Mouse (Mus musculus) kidney, adult 2 months (tissue): Measurements from ENCODE around the gene Sema5a. TPM values are rescaled to one million over a fixed set of nuclear protein-coding genes. Genes with fewer than 3 reads are reported as not detected.

ENCODE experiments used
- DNase-seq: peaks from one replicate; pipeline ENCODE4 v3.0.0; 2021
- H3K27ac ChIP-seq: fragments of 200-500 bp; 2 replicates; pipeline ENCODE4 v1.5.1; 2012; ENCODE audit warnings: low read depth, low read length, control low read depth, inconsistent platforms; ENCODE audit not compliant: insufficient read depth
- H3K27me3 ChIP-seq: fragments of 200-500 bp; replicated peaks from 2 replicates; pipeline ENCODE4 v1.6.1; 2012; ENCODE audit warnings: mild to moderate bottlenecking, moderate library complexity, low read length, inconsistent platforms; ENCODE audit not compliant: control insufficient read depth, insufficient read depth
- H3K36me3 ChIP-seq: fragments of 200-500 bp; 2 replicates; pipeline ENCODE4 v1.6.1; 2012; ENCODE audit warnings: mild to moderate bottlenecking, moderate library complexity, low read length, inconsistent platforms; ENCODE audit not compliant: control insufficient read depth, insufficient read depth
- H3K4me1 ChIP-seq: fragments of 200-500 bp; 2 replicates; pipeline ENCODE4 v1.6.1; 2011; ENCODE audit warnings: low read length; ENCODE audit not compliant: control insufficient read depth, insufficient read depth
- H3K4me3 ChIP-seq: fragments of 200-500 bp; 2 replicates; pipeline ENCODE4 v1.5.1; 2011; ENCODE audit warnings: mild to moderate bottlenecking, low read depth, low read length, control low read depth; ENCODE audit not compliant: insufficient read depth
- CTCF ChIP-seq: fragments of 200-500 bp; conservative IDR thresholded peaks from 2 replicates; pipeline ENCODE4 v1.5.1; 2011; ENCODE audit warnings: low read depth, mild to moderate bottlenecking, control low read depth, low read length, moderate library complexity, mixed read lengths; ENCODE audit not compliant: insufficient read depth, insufficient read length
- POLR2A ChIP-seq: fragments of 200-500 bp; IDR thresholded peaks from one replicate; pipeline ENCODE4 v1.6.1; 2011; ENCODE audit warnings: low read depth, low read length, control low read depth
- WGBS: fragments of 180-500 bp; shearing (Covaris S2); methylation state at CpG from one replicate; pipeline ENCODE4 v1.1.7; 2018; 5-methylcytosine and 5-hydroxymethylcytosine counted together
- polyA plus RNA-seq: library from polyadenylated mRNA; depleted of rRNA; stranded (reverse); fragments of >200 nt; gene quantifications from 2 replicates; pipeline ENCODE4 v1.2.3, GENCODE M21; 2012

The Sema5a gene
- polyA plus RNA-seq, 1 experiment = 11.6 TPM

- 88% methylated on average over 5 of the region's 5 CpGs for WGBS
- Histone ChIP-seq H3K4me1 (no peaks in the 10 kb centered on the region; the same call in 1 of the 2 replicates), H3K36me3 (no peaks in the 10 kb centered on the region), H3K27ac (no peak overlapping the region), H3K27me3 (no peaks in the 10 kb centered on the region), H3K4me3 (no peak overlapping the region)
- DNase-seq = no peak
- no peak for TF ChIP-seq CTCF
- TF ChIP-seq POLR2A = no peak
These were observed 52.7 kb downstream of the Sema5a start for GRCm38 (mm10) chr15:32297266-32297665.

- no peaks in the 10 kb centered on the region; the same call in 1 of the 2 replicates for H3K4me1 ChIP-seq
- H3K4me3 ChIP-seq = no peak overlapping the region
- H3K36me3 ChIP-seq = no peaks in the 10 kb centered on the region
- DNase-seq = no peak
- no peak for TF ChIP-seq POLR2A
- no peak overlapping the region for H3K27ac ChIP-seq
- no peaks in the 10 kb centered on the region for H3K27me3 ChIP-seq
- WGBS = 61% methylated on average over 6 of the region's 6 CpGs
These were observed 53.9 kb downstream of the Sema5a start for GRCm38 (mm10) chr15:32298525-32298924.

GRCm38 (mm10) chr15:32300991-32301390 is 56.4 kb downstream of the Sema5a start:
- Histone ChIP-seq H3K27me3 (no peaks in the 10 kb centered on the region), H3K4me3 (no peak overlapping the region), H3K27ac (no peak overlapping the region), H3K4me1 (peaks cover 3% of the 10 kb centered on the region; the same call in 1 of the 2 replicates), H3K36me3 (no peaks in the 10 kb centered on the region)
- DNase-seq = no peak
- no peak for TF ChIP-seq POLR2A
- no peak for TF ChIP-seq CTCF
- 74% methylated on average over 4 of the region's 4 CpGs for WGBS

GRCm38 (mm10) chr15:32306557-32307243 is 62.1 kb downstream of the Sema5a start:
- Histone ChIP-seq H3K36me3 (no peaks in the 10 kb centered on the region), H3K27ac (no peak overlapping the region), H3K27me3 (no peaks in the 10 kb centered on the region), H3K4me3 (no peak overlapping the region), H3K4me1 (peaks cover 3% of the 10 kb centered on the region; the same call in 1 of the 2 replicates)
- 59% methylated on average over 6 of the region's 6 CpGs for WGBS
- peak; percentile 12 for DNase-seq
- TF ChIP-seq POLR2A (no peak), CTCF (no peak)

DNA sequence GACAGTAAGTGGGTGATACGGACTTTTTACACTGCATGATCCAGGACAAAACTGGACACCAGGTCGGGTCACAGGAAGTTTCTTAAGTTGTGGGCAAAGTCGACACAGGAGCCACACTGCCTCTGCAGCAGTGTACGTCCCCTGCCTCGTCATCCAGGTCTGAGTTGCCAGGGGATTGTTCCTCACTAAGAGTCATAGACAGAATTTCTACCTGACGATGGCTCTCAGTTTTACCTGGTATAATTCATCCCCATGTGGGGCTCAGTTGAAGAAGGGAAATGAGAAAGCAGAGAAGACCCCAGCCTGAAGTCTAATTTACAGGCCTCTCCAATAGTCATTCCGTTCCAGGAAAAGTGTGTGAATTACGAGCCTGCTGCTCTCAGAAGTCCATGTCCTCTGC is 66.2 kb downstream of the Sema5a start:
- no peak overlapping the region for H3K4me3 ChIP-seq
- 62% methylated on average over 8 of the region's 8 CpGs for WGBS
- no peak overlapping the region for H3K27ac ChIP-seq
- DNase-seq = no peak
- TF ChIP-seq POLR2A (no peak), CTCF (no peak)
- no peaks in the 10 kb centered on the region for H3K4me1 ChIP-seq
- H3K27me3 ChIP-seq = no peaks in the 10 kb centered on the region; the same call in 1 of the 2 replicates
- H3K36me3 ChIP-seq = no peaks in the 10 kb centered on the region

DNA sequence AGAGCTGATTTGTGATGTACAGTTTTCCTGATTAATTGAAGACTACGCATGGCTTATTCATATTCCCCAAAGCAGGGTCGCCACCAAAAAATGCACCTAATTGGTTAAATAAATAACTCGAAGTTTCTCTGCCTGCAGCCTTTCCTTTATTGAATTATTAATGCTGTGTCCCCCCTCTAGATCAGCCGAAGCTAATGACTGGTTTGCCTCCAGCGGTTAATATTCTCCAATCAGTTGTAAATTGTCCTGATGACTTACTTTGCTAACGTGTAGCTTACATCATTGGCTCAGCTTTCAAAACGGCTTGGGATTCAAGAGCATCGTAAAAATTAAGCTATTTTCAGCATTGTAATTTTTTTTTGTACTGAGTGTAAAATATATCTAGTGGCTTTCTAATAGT is 66.7 kb downstream of the Sema5a start:
- no peak for DNase-seq
- 60% methylated on average over 8 of the region's 8 CpGs for WGBS
- Histone ChIP-seq H3K4me3 (no peak overlapping the region), H3K36me3 (no peaks in the 10 kb centered on the region), H3K27ac (no peak overlapping the region), H3K4me1 (no peaks in the 10 kb centered on the region), H3K27me3 (no peaks in the 10 kb centered on the region; the same call in 1 of the 2 replicates)
- TF ChIP-seq CTCF (no peak), POLR2A (no peak)

DNA sequence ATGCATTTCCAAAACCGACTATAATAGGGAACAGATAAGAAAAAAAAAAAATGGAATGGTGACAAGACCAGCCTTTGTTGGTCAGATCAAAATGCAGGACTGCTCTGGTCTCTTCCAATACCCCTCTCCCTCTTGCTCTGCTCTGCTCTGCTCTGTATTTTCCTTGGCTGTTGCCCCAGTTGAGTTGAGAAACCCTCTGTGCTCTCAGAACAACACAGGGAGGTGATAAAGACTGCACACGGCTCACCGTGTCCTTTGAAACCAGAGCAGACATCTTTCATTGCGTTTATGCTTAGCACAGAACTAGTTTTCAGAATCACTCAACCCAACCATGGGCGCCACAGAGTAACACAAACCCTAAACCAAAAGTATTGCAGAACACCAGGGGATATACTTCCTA is 72.5 kb downstream of the Sema5a start:
- H3K4me3 ChIP-seq = no peak overlapping the region
- H3K36me3 ChIP-seq = no peaks in the 10 kb centered on the region
- H3K4me1 ChIP-seq = no peaks in the 10 kb centered on the region
- TF ChIP-seq CTCF = no peak
- no peak for TF ChIP-seq POLR2A
- WGBS = 51% methylated on average over 5 of the region's 5 CpGs
- no peak overlapping the region for H3K27ac ChIP-seq
- no peaks in the 10 kb centered on the region; the same call in 1 of the 2 replicates for H3K27me3 ChIP-seq
- DNase-seq = no peak
